Mouse (Mus musculus) midbrain, postnatal 0 days (tissue): ENCODE results near the gene Mre11a. TPM values are rescaled to one million over a fixed set of nuclear protein-coding genes. Genes with fewer than 3 reads are reported as not detected.

ENCODE experiments used
- ATAC-seq: fragments of 200-750 bp; cut with Nextera tagmentation; 2 replicates; pipeline ENCODE4 v1.8.0; 2017; ENCODE audit warnings: moderate number of reproducible peaks, mild to moderate bottlenecking, moderate TSS enrichment, moderate library complexity; ENCODE audit not compliant: low FRiP score
- DNase-seq: peaks from one replicate; pipeline ENCODE4 v3.0.0-alpha.2; 2015; ENCODE audit warnings: low spot score
- H3K27ac ChIP-seq: fragments of 300-500 bp; sonication (generic); 2 replicates; pipeline ENCODE4 v1.5.1; 2014; ENCODE audit warnings: low read depth, mild to moderate bottlenecking, low read length, mixed read lengths
- H3K27me3 ChIP-seq: fragments of 300-500 bp; sonication (generic); 2 replicates; pipeline ENCODE4 v1.6.1; 2014; ENCODE audit warnings: low read length, control low read depth, mixed read lengths; ENCODE audit not compliant: insufficient read depth
- H3K36me3 ChIP-seq: fragments of 300-500 bp; sonication (generic); 2 replicates; pipeline ENCODE4 v1.6.1; 2014; ENCODE audit warnings: low read length, control low read depth, mixed read lengths; ENCODE audit not compliant: insufficient read depth
- H3K4me1 ChIP-seq: fragments of 300-500 bp; sonication (generic); 2 replicates; pipeline ENCODE4 v1.6.1; 2014; ENCODE audit warnings: mild to moderate bottlenecking, control low read depth, antibody characterized with exemption, low read length, mixed read lengths; ENCODE audit not compliant: insufficient read depth
- H3K4me2 ChIP-seq: fragments of 300-500 bp; sonication (generic); 2 replicates; pipeline ENCODE4 v1.6.1; 2014; ENCODE audit warnings: low read depth, mild to moderate bottlenecking, low read length, mixed read lengths; ENCODE audit not compliant: poor library complexity, severe bottlenecking
- H3K4me3 ChIP-seq: fragments of 300-500 bp; sonication (generic); 2 replicates; pipeline ENCODE4 v1.5.1; 2014; ENCODE audit warnings: low read depth, mild to moderate bottlenecking, low read length, moderate library complexity
- H3K9ac ChIP-seq: fragments of 300-500 bp; sonication (generic); replicated peaks from 2 replicates; pipeline ENCODE4 v1.6.1; 2014; ENCODE audit warnings: mild to moderate bottlenecking, low read length, moderate library complexity, mixed read lengths; ENCODE audit not compliant: poor library complexity, severe bottlenecking
- H3K9me3 ChIP-seq: fragments of 300-500 bp; sonication (generic); 2 replicates; pipeline ENCODE4 v1.6.1; 2016; ENCODE audit warnings: low read length, control low read depth
- CTCF ChIP-seq: IDR thresholded peaks from 2 replicates; pipeline ENCODE4 v1.5.1; 2016; ENCODE audit warnings: antibody characterized with exemption, mild to moderate bottlenecking
- WGBS: fragments of 180-500 bp; shearing (Covaris S2); extraction: QIAGEN DNeasy Blood & Tissue Kit; methylation state at CpG from one replicate; pipeline ENCODE4 v1.1.7; 2014; 5-methylcytosine and 5-hydroxymethylcytosine counted together
- polyA plus RNA-seq: library from polyadenylated mRNA; unstranded; fragments of >200 nt; fragmentation: Nextera tagmentation; extraction: Ambion mirVana; gene quantifications from 2 replicates; pipeline ENCODE4 v1.2.1, GENCODE M21; 2015
- total RNA-seq: library from RNA; depleted of rRNA; stranded (reverse); fragments of >200 nt; gene quantifications from 2 replicates; pipeline ENCODE4 v1.2.3, GENCODE M21; 2014; rRNA removed

The Mre11a gene
- total and polyA plus RNA-seq, 2 experiments from 2014 or later, result 6.7 to 7.2 TPM

DNA sequence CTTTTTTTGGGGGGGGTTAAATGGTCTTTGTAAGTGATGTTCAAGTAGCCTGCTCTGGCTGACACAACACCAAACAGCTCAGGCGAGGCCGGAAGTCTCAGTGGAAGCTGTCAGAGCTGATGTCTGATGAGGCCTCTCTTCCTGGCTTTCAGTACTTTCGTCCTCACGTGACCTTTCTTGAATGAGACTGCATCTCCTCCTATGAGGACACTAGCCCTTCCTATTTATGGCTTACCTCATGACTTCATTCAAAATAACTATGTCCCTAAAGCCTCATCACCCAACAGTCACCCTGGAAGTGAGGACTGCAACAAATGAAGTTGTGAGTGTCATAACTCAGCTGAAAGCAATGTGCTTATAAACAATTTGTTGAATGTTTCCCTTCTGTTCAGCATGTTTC is 100.2 kb downstream of the Mre11a start:
- 87% methylated on average over 4 of the region's 4 CpGs for WGBS
- Histone ChIP-seq H3K4me2 (no peak overlapping the region), H3K27me3 (no peaks in the 10 kb centered on the region), H3K4me1 (no peaks in the 10 kb centered on the region), H3K4me3 (no peak overlapping the region), H3K36me3 (no peaks in the 10 kb centered on the region), H3K27ac (no peak overlapping the region), H3K9me3 (no peaks in the 10 kb centered on the region), H3K9ac (no peak overlapping the region)
- TF ChIP-seq CTCF, result no peak
- DNase-seq, result no peak
- ATAC-seq, result no peak

DNA sequence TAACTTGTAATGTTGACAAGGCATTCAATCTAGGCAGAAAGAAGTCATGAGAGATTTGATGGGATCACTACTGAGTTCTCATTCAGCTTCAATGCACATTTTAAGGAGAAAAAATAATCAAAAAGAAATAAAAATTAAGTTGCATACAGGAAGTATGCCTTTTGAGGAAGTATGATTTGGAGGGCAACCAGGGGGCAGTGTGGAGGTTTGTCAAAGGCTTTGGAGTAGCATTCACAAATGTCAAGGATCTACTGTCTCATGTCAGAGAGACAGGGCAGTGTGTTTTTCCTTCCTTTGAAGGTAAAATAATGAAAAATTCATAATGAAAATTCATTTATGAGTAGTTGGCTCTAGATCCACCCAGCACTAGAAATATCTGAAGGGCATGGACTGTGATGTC is 100.7 kb downstream of the Mre11a start:
- no peaks in the 10 kb centered on the region for H3K4me1 ChIP-seq
- no peaks in the 10 kb centered on the region for H3K36me3 ChIP-seq
- no peaks in the 10 kb centered on the region for H3K27me3 ChIP-seq
- H3K27ac ChIP-seq, result no peak overlapping the region
- H3K9ac ChIP-seq, result no peak overlapping the region
- H3K9me3 ChIP-seq, result no peaks in the 10 kb centered on the region
- no peak overlapping the region for H3K4me3 ChIP-seq
- peak; percentile 37 for TF ChIP-seq CTCF
- no peak overlapping the region for H3K4me2 ChIP-seq
- DNase-seq (no peak), ATAC-seq (no peak)

DNA sequence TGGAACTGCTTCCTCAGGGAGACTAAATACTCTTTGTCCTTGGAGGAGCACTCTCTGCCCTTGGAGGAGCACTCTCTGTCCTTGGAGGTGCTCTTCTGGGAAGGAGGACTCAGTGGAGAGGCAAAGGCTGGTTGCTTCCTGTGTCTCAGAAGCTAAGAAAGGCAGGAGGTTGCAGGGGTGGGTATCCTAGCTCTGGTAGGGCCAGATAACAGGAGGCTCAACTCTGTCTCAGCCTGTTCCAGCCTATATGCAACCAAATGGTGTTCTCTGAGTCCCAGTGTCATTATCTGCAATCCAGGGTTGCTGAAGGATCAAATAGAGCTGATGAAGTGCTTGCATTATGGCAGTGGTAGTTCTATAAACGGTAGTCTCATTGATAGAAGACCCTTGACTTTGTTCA is 101.5 kb downstream of the Mre11a start:
- no peak for ATAC-seq
- no peak for DNase-seq

More for the DNA sequence above, 101.5 kb downstream of the Mre11a start:
- H3K27me3 ChIP-seq, result no peaks in the 10 kb centered on the region
- H3K9ac ChIP-seq, result no peak overlapping the region
- H3K4me1 ChIP-seq, result no peaks in the 10 kb centered on the region
- no peak overlapping the region for H3K4me3 ChIP-seq
- 85% methylated on average over 1 of the region's 1 CpGs for WGBS
- H3K4me2 ChIP-seq, result no peak overlapping the region
- H3K36me3 ChIP-seq, result no peaks in the 10 kb centered on the region
- H3K27ac ChIP-seq, result no peak overlapping the region
- no peak for TF ChIP-seq CTCF
- no peaks in the 10 kb centered on the region for H3K9me3 ChIP-seq

Other genes starting within 250 kb of the Mre11a start
- 26.2 and 30.8 TPM in 2 replicates for gene Amotl1, start 139.6 kb upstream of the Mre11a start, total RNA-seq
- 5.4 and 5.8 TPM in 2 replicates for gene Amotl1, start 139.6 kb upstream of the Mre11a start, polyA plus RNA-seq
- gene Piwil4, start 43.9 kb upstream of the Mre11a start, total RNA-seq, result 0.94 and 1.3 TPM in 2 replicates
- 0.49 and 0.55 TPM in 2 replicates for gene Piwil4, start 43.9 kb upstream of the Mre11a start, polyA plus RNA-seq
- gene Fut4, start 32.3 kb upstream of the Mre11a start, total RNA-seq, result 3.0 and 3.6 TPM in 2 replicates
- gene Fut4, start 32.3 kb upstream of the Mre11a start, polyA plus RNA-seq, result 0.68 and 0.74 TPM in 2 replicates
- 6.2 TPM in 1 of 2 replicates, not detected in the other for gene 1700012B09Rik, start 13.6 kb upstream of the Mre11a start, total RNA-seq
- gene 1700012B09Rik, start 13.6 kb upstream of the Mre11a start, polyA plus RNA-seq, result 3.9 and 4.4 TPM in 2 replicates
- 12.1 and 18.5 TPM in 2 replicates for gene Ankrd49, start 202 bp downstream of the Mre11a start, total RNA-seq
- 21.6 and 22.1 TPM in 2 replicates for gene Ankrd49, start 202 bp downstream of the Mre11a start, polyA plus RNA-seq
- gene Gpr83, start 75.6 kb downstream of the Mre11a start, total RNA-seq, result 4.6 and 5.6 TPM in 2 replicates
- gene Gpr83, start 75.6 kb downstream of the Mre11a start, polyA plus RNA-seq, result 3.8 and 4.3 TPM in 2 replicates
- not detected in 2 replicates for gene Izumo1r, start 119.3 kb downstream of the Mre11a start, total RNA-seq
- not detected in 2 replicates for gene Izumo1r, start 119.3 kb downstream of the Mre11a start, polyA plus RNA-seq